Mouse (Mus musculus): ENCODE results near the gene Csrp1. TPM values are rescaled to one million over a fixed set of nuclear protein-coding genes. Genes with fewer than 3 reads are reported as not detected.
A peak's percentile ranks its signal among the peaks of the same experiment; 100 is the strongest.

Gene Csrp1
- total RNA-seq, 2 experiments from 2014 or later: 94.9 to 97.9 TPM

DNA sequence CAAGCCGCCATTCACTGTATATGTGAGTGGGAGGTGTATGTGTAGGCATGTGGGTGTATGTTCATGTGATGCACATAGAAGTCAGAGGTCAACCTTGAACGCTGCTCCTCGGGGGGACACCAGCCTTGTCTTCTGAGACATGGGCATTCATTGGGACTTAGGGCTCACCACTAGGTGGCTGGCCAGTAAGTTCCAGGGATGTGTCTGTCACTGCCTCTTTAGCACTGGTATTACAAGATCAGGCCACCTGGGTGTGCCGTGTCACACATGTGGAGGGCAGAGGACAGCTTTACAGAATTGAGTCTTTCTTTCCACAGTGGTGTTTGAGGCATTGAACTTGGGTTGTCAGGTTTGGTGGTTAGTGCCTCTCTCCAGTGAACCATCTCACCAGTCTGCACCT lies 22.4 kb upstream of the Csrp1 start:
- no peak for DNase-seq

DNA sequence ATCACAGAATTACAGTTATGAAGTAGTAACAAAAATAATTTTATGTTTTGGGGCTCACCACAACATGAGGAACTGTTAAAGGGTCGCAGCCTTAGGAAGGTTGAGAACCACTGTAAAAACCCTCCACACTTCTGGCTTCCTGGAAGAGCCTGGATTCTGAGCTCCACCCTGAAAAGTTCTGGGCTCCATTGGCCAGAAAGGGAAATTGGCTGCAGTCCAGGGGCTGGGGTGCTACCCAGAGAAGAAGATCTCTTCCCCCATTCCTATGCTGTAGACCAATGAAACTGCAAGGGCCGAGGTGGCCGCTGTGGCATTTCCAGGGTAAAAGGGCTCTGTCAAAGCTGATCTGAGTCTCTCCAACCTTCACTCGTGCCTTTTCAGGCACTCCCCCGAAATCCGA lies 21.8 kb upstream of the Csrp1 start:
- no peak for DNase-seq

GRCm38 (mm10) chr1:135698451-135698921 lies 21.4 kb upstream of the Csrp1 start:
- no peak for DNase-seq

DNA sequence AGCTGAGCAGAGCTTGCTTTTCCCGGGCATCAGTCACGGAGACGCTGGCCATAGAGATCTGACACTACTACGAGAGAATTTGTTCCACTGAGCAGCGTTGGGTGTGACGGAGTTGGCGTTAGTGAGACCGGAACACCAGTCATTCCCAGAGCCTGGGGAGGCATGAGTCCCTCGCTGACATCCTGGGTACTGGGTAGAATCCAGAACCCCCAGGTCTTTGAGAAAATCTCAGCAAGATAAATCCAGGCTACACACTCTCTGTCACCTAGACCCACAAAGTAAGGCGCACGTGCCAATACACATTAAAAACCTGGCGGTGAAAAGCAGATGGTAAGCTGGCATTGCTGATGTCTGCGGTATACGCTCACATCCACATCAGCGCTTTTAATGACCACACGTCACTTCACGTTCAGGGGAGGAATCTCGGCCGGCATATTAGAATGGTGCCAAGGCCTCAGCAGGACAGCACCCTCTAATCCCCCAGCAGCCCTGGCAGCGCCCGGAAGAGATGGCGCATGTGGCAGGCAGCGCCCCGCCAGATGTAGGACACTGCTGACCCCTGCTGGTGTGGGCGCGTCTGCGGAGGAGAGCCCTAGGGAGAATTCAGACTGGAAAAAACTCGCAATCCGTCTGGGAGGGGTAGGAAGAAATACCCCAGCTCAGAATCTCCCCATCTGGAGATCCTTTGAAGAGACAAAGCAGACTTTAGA lies 20.7 kb upstream of the Csrp1 start:
- DNase-seq: peak; percentile 89

- DNase-seq: no peak
Measured at GRCm38 (mm10) chr1:135699892-135700291, 20.0 kb upstream of the Csrp1 start.

DNA sequence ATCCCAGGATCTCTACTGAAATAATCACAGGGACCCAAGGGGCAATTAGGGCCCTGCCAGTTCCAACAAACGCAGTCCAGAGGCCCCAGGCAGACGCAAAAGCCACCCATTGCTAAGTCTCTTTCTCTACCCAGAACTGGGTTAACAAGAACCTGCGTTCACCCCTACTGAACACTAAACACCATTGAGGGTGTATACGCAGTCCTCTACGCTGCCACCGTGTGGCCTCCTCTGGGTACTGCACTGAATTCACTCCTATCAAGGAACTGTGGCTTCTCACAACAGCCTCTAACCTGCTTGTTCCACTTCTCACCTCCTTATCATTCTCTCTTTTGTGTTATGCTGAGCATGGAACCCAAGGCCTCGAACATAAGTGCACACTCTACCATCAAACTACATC lies 19.3 kb upstream of the Csrp1 start:
- peak; percentile 86 for DNase-seq

DNA sequence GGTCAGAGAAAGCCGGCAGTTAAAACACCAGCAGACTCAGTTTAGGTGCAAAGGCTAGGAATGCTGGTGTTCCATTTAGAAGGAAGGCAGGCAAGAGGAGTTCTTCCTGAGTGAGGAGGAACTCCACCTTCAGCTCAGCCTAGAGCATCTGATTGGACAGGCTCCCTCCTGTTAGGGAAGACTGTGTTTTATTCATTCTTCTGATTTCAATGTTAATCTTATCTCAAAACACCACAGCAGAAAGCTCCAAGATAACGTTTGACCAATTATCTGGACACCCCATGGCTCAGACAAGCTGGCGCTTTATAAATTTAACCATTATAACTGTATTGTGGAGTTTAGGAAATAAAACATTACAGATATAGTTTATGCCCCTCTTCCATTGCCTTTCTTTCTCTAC lies 18.5 kb upstream of the Csrp1 start:
- no peak for DNase-seq

- no peak for DNase-seq
Measured at GRCm38 (mm10) chr1:135702722-135703121, 17.1 kb upstream of the Csrp1 start.

- DNase-seq: no peak
Measured at GRCm38 (mm10) chr1:135704317-135704821, 15.5 kb upstream of the Csrp1 start.

DNA sequence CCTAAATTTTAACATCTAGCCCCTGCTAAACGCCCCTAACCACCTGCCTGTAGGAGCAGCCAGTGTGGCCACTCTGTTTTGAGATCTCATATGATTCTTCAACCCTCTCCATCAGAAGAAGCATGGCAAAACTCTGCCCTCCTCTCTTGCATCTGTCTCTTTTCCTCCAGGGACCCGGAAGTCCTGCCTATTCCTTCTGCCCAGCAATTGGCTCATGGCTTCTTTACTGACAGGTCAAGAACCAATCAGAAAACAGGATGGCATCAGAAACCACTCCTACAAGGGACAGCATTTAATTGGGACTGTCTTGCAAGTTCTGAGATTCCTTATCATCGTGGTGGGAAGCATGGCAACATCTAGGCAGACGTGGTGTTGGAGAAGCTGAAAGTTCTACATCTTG lies 11.5 kb upstream of the Csrp1 start:
- no peak for DNase-seq

DNA sequence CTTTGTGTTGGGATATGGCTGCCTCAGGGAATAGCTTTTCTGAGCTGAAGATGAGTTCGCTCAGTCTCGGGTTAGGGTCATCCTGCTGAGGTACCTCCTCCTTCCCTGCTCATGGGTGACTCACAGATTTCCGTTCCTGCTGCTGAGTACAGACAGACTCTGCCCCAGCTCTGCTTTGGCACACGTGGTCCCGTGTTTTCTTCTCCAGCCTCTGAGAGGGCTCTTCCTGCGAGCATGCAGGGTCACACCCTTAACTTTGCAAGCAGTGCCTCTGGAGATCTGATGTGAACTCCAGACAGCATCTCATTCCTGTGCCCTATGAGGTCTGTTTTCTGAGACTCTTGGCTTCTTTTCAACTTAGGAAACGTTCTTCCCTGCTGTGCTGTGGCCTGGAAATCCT lies 8.7 kb upstream of the Csrp1 start:
- DNase-seq: peak; percentile 29

DNA sequence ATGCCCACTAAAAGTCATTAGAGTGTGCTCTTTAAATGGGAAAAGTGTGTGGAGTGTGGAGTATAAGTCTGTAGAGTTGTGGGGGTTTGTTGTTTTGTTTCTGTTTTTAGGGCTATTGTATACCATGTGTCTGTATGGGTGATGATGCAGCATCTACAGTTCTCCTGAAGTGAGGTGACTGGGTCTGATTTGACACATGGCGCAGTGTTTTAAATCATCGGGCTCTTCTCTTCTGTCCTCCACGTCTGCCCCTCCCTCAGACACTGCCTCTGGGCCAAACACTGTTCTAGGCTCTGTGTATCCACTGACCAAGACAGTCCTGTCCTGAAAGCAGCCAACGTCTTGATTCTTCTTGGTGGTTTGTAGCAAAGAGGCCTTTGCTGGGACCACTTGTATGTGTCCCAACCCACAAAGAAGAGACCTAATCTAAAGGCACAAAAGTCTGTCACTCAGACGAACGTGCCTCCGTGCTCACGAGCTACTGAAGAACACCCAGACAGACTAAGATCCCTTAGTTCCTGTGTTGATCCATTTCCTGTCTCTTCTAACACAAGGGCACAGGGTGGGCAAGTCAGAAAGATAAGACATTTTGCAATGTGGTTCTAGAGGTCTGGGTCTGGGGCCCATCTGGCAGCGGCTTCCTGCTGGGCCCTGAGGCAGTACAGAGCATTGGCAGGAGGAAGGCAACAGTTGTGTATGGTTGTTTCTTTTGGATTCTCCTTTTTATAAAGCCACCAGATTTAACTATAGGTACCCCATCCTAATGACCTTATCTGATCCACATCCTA lies 5.6 kb upstream of the Csrp1 start:
- DNase-seq: no peak

GRCm38 (mm10) chr1:135714901-135715609 lies 4.8 kb upstream of the Csrp1 start:
- no peak for DNase-seq

DNA sequence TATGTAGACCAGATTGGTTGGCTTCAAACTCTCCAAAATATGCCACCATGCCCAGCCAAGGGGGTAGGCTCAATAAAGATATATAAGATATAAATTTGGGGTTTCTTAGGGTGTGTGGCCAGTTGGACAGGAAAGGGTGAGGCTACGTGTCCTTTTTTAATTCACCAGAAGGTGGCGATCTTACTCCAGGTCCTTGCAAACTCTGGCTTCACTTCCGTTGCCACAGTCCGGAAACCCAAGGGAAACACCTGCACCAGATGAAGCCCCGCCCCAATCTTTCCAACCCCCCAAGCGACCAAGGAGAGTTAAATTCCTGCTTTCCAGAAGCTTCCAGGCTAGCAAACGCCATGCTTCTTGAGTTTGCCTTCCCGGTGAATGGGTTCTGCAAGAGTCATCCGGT lies 375 bp upstream of the Csrp1 start:
- DNase-seq: peak; percentile 81

DNA sequence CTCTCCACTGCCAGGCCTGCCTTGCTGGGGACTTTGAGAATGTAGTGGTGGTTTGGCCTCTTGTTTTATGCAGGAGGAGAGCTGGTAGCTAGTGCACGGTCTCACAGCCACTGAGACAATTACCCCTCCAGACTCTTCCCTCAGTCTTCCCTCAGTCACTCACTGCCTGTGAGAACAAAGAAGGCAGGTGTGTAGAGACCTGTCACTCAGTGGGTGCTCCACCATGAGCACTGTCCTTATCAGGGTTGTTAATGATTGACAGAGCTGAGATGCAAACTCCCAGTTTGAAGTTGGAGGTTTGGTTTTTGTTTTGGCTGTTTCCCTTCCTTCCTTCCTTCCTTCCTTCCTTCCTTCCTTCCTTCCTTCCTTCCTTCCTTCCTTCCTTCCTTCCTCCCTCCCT lies 3.2 kb downstream of the Csrp1 start:
- DNase-seq: no peak

DNA sequence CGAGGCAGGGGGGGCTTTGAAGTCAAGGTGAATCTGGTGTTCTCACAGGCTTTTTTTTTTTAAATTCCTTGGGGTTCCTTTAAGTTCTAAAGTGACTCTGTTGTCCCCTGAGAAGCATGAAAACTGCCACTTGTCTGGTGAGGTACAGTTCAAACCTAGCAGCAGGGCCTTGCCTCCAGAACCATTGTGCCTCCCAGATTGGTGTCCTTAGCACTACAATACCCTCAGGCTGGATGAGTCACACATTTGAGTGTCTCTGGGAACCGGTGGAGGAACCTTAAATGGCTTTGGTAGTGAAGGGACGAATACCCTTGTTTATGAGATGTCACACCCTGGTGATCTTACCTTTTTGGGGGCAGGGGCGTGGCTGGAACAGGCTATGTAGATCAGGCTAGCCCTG lies 4.3 kb downstream of the Csrp1 start:
- DNase-seq: no peak

- no peak for DNase-seq
Measured at GRCm38 (mm10) chr1:135725324-135725723, 5.5 kb downstream of the Csrp1 start.

DNA sequence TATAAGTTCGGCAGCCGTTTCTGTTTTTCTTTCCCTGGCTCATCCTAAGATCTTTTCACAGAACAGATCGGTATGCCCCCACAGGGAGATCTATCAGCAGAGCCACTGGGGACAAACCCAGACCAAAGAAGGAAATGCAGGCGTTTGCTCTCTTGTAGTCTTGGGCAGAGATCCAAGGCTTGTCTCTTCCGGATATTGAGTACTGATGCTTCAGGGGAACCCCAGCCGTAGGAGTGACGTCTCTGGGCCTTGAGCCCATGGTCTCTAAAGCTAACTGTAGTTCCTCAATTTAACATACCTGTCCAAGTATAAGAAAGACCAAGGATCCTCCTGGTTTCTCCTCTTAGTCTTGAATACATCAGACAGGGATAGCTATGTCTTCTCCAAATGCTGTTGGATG lies 6.1 kb downstream of the Csrp1 start:
- no peak for DNase-seq

DNA sequence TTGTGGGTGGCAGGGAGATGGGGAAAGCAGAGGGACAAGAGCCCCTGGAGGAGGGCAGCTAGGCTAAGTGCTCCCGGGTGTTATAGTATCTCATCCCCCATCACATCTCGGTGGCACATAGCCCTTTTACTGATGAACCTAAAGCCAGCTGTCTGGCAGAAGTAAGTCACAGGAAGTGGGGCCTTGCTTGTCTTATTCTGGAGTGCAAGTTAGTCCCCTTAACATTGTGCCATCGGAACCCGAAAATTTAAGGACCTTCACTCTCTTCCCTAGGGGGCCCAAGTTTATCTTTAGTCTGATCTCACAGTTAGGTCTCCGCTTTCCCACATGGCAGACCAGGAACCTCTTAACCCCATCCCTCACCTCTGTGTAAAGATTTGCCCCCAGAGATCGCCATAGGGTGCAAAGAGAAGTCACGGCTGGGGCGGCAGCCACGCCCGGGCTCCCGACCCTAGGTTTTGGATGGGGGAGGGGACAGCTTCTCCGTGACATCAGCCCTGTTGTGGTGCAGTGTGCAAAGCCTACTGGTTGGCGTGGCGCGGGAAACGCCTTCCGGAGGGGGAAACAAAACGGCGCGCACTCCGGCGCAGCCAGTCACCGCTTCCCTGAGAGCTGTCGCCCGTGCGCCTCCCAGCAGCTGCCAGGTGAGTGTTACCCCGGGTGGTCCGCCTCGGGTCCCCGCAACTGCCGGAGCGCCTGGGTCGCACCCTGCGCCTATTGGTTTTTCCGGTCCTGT lies 8.9 kb downstream of the Csrp1 start:
- DNase-seq: peak; percentile 91

- DNase-seq: no peak
Measured at GRCm38 (mm10) chr1:135729367-135729713, 9.5 kb downstream of the Csrp1 start.

GRCm38 (mm10) chr1:135729821-135730220 lies 10.0 kb downstream of the Csrp1 start:
- DNase-seq: no peak

GRCm38 (mm10) chr1:135730296-135730695 lies 10.4 kb downstream of the Csrp1 start:
- DNase-seq: no peak

Data from adrenal gland, postnatal 10 days (tissue).